Comparison of ENCODE assay signal across 17 mouse cellular contexts in the genomic region with DNA sequence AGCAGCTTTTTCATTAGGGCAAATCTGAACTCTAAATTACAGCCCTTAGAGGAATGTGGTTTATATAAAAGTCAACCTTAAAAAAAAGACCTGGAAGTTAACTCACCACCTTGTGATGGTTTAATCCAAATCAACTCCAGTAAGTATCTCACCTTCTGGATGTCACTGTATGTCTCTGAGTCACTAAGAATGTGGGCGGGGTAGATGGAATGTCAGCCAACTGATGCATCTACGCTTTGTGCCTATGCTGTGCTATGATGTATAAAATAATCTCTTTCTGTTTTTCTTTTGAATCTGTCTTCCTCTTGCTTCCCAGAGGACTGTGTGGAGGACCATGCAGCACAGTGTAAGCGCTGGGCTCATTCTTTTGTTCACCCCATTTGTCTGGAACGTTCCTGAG.
"Had no signal": no experiment of that assay in that cellular context is flagged by ENCODE, and none has a peak within 500 bp of the region (broad histone marks: within the 10 kb centered on the region; RNA-seq: fewer than 3 reads in every experiment).

No protein-coding gene starts in this region.

- H3K4me3 ChIP-seq: limb, embryonic 12.5 days; liver, embryonic 13.5 days; lung, embryonic 15.5 days; megakaryocyte, embryonic 14.5 days; midbrain, embryonic 15.5 days; neural tube, embryonic 12.5 days; stomach, embryonic 15.5 days had no signal

- DNase-seq: kidney, adult 9 months; kidney, postnatal 36 days; liver; liver, embryonic 13.5 days; liver, postnatal 0 days; lung, postnatal 14 days; thymus, adult 2 months; thymus, postnatal 25 days had no signal

- H3K27ac ChIP-seq: kidney, postnatal 0 days; limb, embryonic 12.5 days; liver, embryonic 13.5 days; lung, embryonic 15.5 days; macrophage; midbrain, embryonic 15.5 days; neural tube, embryonic 12.5 days; stomach, embryonic 15.5 days had no signal

- ATAC-seq: intestine, postnatal 0 days; liver, postnatal 0 days; midbrain, embryonic 15.5 days had no signal
